Mouse (Mus musculus) heart, postnatal 4 days (tissue): ENCODE results near the gene Eng. TPM values are rescaled to one million over a fixed set of nuclear protein-coding genes. Genes with fewer than 3 reads are reported as not detected.

Source experiments
- DNase-seq: peaks from one replicate; pipeline ENCODE4 v3.0.0; 2021
- total RNA-seq, 2 experiments: library from RNA; stranded (reverse); gene quantifications; 2 replicates each; pipeline ENCODE4 v1.2.3; 2021

The Eng gene
- total RNA-seq, 2 experiments from 2014 or later: 149 to 162 TPM

- no peak for DNase-seq
Observed at GRCm38 (mm10) chr2:32624111-32624748, 22.2 kb upstream of the Eng start.

- peak; percentile 89 for DNase-seq
Observed at GRCm38 (mm10) chr2:32625212-32625872, 21.1 kb upstream of the Eng start.

GRCm38 (mm10) chr2:32625873-32626694 is 20.3 kb upstream of the Eng start:
- DNase-seq: peak; percentile 83

- no peak for DNase-seq
Observed at GRCm38 (mm10) chr2:32627266-32628043, 18.9 kb upstream of the Eng start.

GRCm38 (mm10) chr2:32628044-32628550 is 18.3 kb upstream of the Eng start:
- no peak for DNase-seq

DNA sequence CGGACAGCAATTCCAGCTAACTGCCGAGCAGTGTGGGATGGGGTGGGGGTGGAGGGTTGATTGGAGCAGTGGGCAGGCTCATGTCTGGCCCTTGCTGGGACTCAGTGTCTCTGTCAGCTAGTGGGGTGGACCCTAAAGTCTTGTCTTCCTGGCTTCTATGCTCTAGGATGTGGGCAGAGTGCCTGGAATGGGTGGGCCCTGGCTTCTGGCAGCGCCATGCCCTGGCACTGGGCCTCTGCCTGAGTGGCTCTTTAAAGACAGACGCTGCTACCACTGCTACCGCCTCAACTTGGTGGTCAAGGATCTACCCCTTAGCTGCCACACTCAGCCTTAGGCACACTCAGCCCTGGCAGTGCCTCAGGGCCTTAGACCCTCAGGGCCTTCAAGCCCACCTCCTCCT is 17.7 kb upstream of the Eng start:
- peak; percentile 91 for DNase-seq

DNA sequence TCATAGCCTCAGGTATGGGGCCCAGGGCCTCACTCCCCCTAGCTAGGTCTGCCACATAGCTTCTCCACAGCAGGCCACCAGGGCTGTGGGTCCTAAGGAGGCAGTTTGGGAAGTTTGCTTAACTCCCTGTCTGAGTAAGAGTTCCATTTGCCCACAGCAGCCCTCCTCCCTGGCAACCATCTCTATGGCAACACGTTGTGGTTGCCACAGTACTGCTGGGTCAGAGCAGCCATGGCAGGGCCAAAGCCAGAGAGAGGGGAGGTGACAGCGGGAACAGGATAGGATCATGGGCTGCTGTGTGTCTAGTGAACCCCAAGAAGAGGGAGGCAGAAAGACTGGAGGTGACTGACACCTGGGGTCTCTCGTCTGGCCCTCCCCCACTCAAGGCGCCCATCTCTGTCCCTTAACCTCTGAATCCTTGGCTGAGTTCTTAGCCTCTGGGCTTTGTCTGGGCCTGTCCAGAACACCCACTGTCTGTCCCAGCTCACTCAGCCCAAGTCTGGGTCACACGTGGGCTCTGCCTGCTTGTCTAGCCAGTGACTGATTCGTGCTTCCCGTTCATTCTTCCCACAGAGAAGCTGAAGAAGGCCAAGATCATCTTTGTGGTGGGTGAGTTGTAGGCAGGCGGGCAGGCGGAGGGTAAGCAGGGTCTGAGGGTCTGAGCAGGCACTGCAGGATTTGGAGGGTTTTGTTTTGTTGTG is 17.0 kb upstream of the Eng start:
- peak; percentile 69 for DNase-seq

DNA sequence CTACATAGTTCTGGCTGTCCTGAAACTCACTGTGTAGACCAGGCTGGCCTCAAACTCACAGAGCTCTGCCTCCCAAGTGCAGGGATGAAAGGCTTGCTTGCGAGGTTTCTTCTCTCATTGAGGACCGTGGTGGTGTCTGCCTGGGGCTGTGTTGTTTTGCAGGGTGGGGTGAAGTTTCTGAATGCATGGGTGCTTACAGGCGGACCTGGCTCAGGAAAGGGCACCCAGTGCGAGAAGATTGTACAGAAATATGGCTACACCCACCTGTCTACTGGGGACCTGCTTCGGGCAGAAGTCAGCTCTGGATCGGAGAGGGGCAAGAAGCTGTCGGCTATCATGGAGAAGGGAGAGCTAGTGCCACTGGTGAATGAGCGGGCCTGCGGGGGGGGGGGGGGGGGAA is 16.4 kb upstream of the Eng start:
- DNase-seq: no peak

DNA sequence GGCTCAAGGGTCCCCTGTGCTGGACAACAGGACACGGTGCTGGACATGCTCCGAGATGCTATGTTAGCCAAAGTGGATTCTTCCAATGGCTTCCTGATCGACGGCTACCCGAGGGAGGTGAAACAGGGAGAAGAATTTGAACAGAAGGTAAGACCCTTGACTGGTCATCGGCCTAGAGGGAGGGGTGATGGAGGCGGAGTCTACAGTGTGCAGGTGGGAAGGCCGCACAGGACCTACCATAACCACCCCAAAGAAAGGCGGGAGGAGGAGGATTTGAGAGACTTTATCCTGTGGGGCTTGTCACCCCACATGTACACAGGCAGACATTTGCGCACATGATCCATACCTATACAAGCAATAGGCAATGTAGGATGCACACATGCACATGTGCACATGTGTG is 15.3 kb upstream of the Eng start:
- no peak for DNase-seq

DNA sequence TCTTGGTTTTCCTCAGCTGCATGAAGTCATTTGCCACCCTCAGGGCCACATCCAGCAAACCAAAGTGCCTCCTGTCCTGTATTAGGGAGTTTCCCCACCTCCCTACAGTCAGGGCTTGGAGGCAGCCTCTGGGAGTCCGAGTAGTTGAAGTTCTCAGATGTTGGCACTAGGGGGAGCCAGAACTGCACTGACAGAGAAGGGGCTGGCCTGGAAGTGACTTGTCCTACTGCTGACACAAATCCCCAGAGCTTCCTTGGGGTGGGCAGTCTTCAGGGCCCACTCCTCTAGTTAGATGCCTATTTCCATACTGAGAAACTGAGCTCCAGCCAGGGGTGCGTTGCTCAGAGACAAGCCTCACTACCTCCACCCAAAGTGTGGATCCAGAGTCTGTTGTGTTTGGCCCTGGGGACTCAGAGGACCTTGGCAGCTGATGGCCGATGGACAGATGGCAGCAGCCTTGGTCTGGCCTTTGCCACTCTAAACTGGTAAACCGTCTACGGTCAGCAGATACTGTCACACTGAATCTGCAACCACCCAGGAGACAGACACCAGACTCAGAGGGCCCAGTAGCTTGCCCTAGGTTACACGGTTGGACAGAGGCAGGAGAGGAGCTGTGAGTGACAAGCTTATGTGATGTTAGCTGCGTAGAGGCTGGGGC is 14.5 kb upstream of the Eng start:
- DNase-seq: peak; percentile 90

GRCm38 (mm10) chr2:32633660-32634059 is 12.7 kb upstream of the Eng start:
- peak; percentile 60 for DNase-seq

DNA sequence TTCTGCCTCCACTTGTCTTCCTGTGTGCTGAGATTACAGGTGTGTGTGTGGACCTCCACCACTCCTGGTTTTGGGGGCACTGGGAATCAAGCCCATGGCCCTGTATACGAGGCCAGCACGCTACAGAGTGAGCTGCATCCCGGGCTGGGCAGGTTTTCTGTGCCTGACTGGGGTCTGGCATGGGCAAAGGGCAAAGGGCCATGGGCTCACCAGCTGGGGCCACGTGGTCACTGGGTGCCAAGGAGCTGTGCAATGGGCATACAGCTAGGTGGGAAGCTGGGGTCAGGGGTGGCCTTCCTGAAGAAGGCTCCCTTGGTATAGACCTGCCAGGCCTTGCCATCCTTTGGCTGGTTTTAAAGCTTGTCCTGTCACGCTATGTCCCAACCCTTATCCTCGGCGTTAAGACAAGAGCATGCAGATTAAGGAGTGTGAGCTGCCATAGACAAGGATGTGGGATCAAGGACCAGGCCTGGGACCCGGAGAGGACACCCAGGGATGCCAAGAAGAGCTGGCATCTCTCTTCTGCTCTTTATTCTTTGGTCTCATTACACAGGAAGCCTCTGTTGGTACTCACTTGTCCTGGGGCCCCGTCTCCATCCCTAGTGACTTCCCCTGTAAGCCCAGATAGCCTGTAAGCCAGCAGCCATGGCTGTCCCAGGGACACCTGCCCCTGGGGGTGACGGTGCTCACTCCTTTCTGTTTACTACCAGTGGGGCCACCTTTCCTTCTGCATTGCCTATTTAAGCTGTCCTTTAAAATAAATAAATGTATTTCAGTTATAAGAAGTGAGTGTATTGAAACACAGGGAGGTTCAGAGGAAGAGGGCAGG is 11.9 kb upstream of the Eng start:
- no peak for DNase-seq

DNA sequence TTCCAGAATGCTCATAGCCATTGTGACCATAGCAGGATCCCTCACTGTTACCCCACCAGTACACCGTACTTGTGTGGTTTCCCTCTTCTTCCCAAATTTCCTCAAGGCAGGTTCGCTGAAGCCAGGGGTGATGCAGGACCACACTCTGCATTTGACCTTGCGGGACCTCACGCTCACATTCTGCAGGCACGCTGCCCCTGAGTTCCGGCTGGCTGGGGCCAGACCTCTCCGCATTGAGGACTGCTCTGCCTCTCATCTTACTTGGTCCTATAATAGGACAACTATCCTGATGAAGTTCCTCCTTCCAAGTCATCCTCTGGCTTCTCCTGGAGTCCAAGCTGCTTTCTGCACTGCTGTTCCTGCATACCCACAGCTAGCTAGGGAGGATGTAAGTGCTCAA is 9.8 kb upstream of the Eng start:
- DNase-seq: no peak

DNA sequence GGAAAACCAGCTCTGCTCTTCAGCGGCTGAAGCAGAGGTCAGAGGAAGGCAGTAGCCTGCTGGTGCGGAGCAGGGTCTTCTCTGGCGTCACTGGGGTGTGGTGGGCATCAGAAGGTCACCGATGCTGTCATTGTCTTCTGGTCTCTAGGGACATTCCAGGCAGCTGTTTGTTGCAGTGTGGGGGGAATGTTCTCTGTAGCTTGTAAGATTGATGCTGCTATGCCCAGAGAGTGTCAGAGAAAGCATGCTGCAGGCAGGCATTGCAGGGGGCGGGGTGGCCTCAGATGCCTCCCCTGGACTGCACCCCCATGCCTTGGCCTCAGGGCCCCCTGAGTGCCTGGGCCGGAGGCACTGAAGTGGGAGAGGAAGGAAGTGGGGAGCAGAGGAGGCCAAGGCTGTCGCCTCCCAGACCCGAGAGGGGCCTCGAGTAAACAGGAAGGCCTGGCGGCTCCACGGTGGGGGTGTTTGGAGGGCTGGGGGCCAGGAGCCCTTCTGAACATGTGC is 8.6 kb upstream of the Eng start:
- DNase-seq: peak; percentile 77

DNA sequence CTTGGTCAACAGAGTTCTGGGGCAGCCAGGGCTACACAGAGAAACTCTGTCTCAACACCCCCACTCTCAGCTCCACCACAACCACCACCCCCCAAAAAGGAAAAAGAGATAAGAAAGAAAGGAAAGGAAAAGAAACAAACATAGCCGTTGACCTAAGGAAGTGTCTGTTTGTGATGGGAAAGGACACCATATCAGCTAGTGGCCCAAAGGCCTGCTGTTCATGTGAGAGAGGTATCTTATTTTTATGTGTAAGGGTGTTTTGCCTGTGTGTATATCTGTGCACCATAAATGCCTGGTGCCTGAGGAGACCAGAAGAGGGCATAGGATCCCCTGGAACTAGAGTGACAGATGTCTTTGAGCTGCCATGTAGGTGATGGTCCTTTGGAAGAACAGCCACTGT is 6.8 kb upstream of the Eng start:
- DNase-seq: no peak

GRCm38 (mm10) chr2:32640550-32641051 is 5.8 kb upstream of the Eng start:
- no peak for DNase-seq

GRCm38 (mm10) chr2:32641810-32642209 is 4.6 kb upstream of the Eng start:
- DNase-seq: no peak

DNA sequence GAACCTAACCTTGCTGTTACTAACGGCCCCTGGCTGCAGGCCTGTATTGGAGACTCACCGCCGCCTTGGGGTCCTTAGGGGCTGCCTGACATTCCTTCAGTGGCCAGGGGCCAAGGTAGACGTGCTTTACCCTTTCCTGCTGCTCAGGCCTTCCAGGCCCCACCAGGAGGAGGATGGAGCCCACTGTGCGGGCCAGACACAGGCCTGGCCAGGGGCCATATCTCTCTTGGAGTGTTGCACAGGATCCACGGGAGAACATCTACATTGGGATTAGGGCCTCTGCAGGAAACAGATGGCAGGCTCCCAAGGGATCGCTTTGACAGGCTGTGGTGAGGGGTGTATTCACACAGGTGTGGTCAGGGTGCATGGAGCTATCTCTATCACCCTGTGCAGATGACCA is 3.6 kb upstream of the Eng start:
- peak; percentile 78 for DNase-seq

DNA sequence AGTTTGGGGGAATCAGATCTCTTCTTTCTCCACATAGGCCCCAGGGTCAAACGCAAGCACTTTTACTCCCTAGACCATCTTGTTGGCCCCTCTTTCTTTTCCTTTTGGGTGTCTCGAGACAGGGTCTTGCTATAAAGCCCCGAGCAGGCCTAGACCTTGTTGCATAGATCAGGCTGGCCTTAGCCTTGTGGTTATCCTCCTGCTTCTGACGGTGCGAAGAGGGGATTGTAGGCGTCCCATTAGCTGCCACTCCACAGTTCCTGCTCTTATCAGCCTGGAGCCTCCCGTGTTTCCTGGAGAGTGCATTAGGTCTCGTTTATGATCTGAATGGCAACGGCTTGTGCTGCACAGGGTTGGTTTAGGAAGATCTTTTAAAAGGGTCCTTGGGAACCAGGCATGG is 2.3 kb upstream of the Eng start:
- DNase-seq: no peak
